Mouse (Mus musculus): ENCODE data around the gene Zfyve19.

The Zfyve19 gene

DNA sequence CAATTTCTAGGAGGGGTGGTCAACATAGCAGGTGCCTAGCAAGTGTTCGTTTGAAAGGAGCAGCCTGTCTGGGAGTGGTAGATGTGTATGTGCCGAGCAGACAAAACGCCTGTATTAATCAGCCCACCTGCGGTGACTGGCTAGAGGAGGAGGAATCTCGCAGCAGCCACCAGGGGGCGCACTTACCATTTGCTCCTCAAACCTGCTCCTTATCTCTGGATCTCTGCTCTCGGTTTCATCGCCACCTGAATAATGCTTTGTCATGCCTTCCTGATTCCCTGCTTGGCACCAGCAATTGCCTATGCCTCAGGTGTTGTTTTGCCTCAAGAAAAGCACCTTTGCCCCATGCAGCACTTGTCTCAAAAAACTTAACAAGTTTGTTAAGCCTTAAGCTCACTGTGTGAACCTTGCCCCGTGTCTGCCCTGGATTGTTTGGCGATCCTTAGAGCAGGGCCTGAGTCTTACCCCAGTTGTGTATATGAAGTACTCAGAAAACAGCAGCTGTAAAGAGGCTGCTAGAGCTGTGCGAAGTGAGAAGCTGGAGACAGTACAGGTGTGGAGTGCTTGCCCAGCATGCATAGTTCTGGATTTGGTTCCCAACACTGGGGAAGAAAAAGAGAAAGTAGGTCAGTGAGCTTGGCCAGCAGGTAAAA, 42.5 kb downstream of the Zfyve19 start:
- in situ Hi-C loops (cut with MseI, MboI), result loop anchor here (5.0 kb wide), 1 partner anchor 36 kb away; the partner anchor contains the start of gene Vps18 (in 2 of the 2)

DNA sequence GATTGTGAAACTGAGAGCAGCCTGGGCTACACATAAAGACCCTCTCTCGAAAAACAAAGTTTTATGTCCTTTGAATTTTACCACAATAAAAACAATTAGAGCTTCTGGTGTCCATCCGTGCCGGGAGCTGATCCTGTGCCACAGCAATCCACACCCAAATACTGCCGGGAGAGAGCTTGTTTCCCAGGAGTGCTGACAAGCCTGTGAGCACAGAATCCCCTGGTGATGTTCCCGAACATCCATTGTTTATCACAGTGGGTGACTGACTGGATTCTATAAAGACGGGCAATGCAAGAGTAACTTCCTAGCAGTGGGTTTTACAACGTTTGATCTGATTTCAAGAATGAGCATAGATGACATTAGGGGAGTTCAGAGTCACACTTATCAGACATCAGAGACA, 46.6 kb downstream of the Zfyve19 start:
- in situ Hi-C loops (cut with MseI, MboI), result loop anchor here (5.0 kb wide), 1 partner anchor 32 kb away; the partner anchor contains the start of gene Vps18 (in 2 of the 2)

DNA sequence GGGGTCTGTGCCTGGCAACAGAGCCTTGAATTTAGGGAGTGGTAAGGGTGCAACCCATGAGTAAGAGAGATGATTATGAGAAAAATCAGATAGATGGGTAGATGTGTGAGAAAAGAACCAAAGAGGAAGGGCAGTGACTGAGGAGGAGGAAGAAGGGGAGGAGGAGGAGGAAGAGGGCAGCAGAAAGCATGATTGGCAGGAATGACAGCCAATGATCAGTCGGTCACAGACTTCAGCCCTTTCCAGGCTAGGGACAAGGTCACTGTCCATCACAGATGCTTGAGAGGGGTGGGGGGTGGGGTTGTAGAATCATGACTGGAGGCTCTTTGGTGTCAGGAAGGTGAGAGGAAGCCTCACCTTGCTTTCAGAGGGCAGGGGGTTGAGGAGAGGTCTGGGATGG, 52.1 kb downstream of the Zfyve19 start:
- in situ Hi-C loops (cut with MseI, MboI), result no loop called here

DNA sequence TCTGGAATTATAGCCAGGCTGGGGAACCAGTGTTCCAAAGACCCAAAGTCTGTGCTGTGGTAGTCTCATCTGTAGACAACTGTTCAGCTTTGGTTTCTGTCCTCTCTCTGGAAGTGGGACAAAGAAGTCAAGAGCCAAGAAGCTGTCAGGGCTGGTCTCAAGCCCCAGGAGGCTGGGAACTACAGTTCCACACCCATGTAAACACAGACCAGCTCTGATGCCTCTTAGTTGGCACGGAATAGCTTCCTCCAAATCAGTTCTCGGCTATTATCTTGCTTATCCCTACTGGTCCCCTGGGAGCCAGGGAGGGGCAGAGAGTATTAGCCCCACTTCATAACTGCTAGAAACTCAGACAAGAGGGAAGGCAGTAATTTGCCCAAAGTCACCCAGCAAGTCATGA, 52.9 kb downstream of the Zfyve19 start:
- in situ Hi-C loops (cut with MseI, MboI), result no loop called here

DNA sequence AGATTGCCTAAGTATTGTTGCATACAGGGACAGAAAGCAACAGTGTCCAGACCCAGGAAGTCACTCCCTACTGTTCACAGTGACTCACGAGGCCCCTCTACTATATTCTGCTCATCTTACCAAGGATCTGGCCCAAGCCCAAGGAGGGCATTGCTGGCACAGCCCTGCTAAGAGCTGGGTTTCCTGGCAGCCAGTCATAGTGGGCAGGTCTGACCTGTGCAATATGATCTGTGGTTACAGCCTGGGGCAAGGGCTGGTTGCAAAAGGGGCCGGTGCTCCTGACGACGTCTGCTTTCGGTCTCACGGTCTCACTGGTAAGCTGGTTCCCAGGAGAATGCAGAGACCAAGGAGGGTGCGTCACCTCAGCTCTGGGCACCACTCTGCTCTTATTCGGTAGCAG, 54.6 kb downstream of the Zfyve19 start:
- in situ Hi-C loops (cut with MseI, MboI), result no loop called here

DNA sequence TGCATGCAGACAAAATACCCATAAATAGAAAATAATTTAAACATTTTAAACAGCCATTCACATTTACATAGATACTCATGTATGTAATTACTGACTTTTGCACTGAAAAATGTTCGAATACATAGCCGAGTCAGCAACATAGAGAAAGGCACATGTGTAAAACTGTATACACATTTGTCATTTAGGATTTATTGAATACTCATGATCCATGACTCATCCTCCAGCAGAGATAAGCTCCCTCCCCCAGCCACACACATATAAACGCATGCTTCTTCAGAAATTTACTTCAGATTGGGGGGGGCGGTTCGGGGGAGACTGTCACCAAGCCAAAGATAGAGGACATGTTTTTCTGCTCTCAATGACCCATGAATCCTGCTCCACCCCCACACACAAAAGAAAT, 55.4 kb downstream of the Zfyve19 start:
- in situ Hi-C loops (cut with MseI, MboI), result no loop called here

Data from mouse trophoblast stem cell (cell line).